Mouse (Mus musculus) urinary bladder, postnatal 36 days (tissue): ENCODE measurements around the gene Nol8.
A peak's percentile ranks its signal among the peaks of the same experiment; 100 is the strongest.

ENCODE experiments used
- DNase-seq, 2 experiments: peaks; one replicate each; pipeline ENCODE4 v3.0.0; 2022; ENCODE audit warnings: low spot score in 2 of 2, mixed read lengths in 1 of 2

Nol8 gene

GRCm38 (mm10) chr13:49652481-49653179, at the start of gene Nol8, which contains the start of gene Cenpp:
Gene Nol8 (plus strand): TSS chr13:49653078.
Gene Cenpp (minus strand): TSS chr13:49652785.
- peak; percentile 99 for DNase-seq

- no peak for DNase-seq
Measured at GRCm38 (mm10) chr13:49603603-49604002, 49.3 kb upstream of the Nol8 start.

DNA sequence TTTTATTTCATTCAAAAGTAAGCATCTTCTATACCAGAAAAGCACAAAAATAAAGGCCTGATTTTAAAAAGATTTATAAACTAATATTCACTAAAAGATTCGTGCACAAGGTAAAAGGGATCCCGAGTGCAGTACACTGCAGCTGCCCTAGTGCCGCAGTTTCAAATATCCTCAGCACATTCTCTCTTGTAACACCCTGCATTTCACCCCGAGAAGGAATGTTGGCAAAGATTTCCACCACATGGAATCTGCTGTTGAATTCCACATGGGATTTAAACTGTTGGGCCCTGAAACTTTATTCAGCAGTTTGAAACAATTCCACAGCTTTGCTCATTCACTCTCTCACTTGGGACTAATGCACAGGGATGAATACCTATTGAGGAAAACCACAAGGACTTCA, 45.2 kb upstream of the Nol8 start, which contains the start of gene Ogn:
TSS of gene Ogn (plus strand) at position 333 of the 400 bp plus-strand sequence.
- DNase-seq: peak in 1 of 2 experiments; percentile 27

- no peak for DNase-seq
Measured at GRCm38 (mm10) chr13:49608589-49609322, 44.1 kb upstream of the Nol8 start.

GRCm38 (mm10) chr13:49617021-49617420, 35.9 kb upstream of the Nol8 start:
- DNase-seq: no peak

GRCm38 (mm10) chr13:49618365-49618764, 34.5 kb upstream of the Nol8 start:
- no peak for DNase-seq

DNA sequence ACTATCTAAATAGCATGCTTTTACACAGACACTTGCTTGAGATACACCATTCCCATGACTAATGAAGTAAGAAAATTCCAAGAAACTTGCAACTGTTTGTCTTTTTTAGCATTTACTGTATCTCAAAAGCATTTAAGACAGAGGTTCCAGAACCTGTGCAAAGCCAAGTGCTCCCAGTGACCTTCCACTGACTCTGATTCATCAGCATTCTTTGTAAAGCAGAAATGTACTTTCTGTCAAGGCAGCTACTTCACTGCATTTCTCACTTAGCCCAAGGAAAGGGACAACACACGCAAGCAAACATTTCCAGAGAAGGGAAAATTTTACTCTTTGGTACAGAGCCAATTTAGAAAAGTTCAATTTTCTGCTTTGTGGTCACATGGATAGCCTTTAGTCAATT, 29.7 kb upstream of the Nol8 start:
- no peak for DNase-seq

DNA sequence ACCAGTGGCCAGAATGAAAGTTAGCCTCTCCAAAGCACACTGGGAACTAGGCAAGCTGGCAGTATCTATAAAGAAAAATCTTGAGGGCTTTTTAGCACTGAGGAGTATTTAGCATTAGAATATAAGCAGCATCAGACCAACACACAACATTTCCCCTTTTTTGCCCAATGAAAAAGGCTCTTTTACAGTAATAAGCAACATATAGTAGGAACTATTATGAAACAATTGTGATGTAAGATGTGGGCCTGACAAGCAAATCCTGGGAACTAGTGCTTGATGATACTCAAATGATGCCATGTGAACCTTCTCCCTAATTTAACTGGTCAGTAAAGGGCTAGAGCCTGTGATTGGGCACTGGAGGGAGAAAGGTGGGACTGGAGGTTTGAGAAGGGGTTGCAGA, 24.7 kb upstream of the Nol8 start:
- no peak for DNase-seq

- peak in 1 of 2 experiments; percentile 32 for DNase-seq
Measured at GRCm38 (mm10) chr13:49629076-49629475, 23.8 kb upstream of the Nol8 start.

GRCm38 (mm10) chr13:49639965-49640364, 12.9 kb upstream of the Nol8 start:
- no peak for DNase-seq

- DNase-seq: no peak
Measured at GRCm38 (mm10) chr13:49642650-49643049, 10.2 kb upstream of the Nol8 start.

DNA sequence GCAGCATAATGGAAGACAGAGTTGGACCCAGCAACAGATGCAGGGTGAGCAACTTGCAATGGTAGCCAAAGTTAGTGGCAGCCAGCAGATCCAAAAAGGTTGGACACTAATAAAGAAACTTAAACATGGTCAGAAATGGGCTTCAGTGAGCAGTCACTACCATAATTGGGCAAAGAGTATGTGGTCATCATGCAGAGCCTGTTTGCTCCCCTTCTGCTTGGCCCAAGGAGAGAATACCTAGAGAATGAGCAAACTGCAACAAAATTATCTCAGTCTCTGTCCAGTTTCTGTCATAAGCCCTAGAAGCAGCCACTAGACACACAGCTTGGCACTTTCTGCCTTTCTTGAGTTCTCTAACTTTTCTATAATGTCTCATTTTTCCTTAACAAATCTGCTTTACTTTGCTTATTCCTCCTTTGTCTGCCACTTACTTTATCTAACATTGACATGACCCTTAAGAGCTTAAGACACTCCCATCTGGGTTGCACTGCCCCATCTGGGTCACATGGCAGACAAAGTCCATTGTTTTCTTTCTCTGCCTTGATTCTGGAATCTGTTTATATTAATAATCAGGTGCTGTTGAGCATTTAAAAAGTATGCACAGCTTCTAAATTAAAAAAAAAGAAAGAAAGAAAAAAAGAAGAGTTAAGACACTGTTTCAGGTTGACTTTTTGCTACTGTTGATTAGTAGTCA, 9.1 kb upstream of the Nol8 start:
- no peak for DNase-seq

DNA sequence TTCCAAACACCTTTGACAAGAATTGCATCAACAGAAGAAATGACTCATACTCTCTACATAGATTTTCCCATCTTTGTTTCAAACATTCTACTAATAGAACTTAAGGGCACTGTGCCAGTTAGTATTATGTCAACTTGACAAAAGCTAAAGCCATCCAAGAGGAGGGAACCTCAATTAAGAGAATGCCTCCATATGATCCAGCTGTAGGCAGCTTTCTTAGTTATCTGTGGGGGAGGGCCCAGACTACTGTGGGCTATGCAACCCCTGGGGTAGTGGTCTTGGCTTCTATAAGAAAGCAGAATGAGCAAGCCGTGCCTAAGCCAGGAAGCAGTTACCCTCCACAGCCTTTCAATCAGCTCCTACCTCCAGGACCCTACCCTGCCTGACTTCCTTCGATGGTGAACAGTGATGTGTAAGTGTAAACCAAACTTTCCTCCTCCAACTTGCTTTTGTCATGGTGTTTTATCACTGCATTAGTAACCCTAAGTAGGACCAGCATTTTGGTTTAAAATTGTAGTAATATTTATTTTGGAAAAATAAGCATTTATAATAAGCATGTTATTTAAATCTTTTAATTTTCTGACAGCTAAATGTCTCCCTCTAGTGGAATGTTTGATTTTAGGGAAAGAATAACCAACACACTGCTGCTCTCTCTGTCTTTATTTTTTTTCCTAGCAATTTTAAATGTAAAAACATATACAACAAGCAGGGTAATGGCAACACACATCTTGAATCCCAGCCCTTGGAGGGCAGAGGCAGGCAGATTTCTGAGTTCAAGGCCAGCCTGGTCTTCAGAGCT, 7.9 kb upstream of the Nol8 start:
- DNase-seq: no peak

DNA sequence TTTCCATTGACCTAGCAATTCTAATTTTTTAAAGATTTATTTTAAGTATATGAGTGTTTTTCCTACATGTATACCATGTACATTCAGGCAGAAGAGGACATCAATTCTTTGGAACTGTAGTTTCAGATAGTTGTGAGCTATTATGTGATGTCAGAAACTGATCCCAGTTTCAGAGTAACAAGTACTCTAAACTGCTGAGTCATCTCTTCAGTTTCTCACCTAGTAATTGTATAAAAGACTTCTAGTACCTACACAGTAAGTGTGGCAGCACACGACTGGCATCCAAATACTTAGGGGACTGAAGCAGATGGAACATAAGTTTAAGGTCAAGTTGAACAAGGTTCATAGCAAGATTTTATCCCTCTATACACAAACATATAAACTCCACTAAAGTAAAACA, 6.9 kb upstream of the Nol8 start:
- DNase-seq: no peak

- DNase-seq: no peak
Measured at GRCm38 (mm10) chr13:49651136-49651535, 1.7 kb upstream of the Nol8 start.

GRCm38 (mm10) chr13:49651781-49652351, 1.0 kb upstream of the Nol8 start:
- no peak for DNase-seq

DNA sequence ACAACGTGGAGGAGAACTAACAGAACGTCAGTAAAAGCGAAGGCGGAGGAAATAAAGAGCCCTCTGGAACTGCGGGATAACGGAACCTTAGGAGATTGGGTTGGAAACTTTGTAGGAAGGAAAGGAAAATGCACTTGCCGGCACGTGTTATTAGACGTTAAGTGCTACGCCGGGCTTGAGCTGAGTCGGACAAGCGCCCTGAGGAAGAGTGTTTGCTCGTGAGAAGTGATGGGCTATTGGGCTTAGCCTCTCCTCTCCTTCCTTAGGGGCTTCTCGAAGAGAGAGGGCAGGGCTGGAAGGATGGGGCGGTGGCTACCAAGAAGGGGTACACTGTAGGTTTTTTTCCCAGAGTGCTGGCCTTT, 283 bp downstream of the Nol8 start:
- DNase-seq: no peak

DNA sequence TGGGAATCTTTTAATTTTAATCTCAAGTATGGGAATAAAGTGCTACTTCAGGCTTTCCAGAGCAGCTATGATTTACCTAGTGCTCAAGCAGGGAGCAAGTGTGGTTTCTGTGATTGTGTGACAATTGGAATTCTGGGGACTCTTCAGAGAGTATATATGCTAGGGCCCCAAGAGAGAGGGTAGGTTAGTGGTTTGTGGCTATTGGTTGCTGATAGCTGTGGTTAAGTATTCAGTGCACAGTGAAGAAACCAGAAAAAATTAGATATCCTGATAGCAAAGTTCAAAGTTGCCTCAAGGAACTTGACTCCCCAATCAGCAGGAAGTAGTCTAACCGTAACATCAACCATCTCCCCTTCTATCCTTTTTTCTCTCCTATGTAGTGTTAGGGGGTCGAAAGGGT, 24.9 kb downstream of the Nol8 start:
- no peak for DNase-seq

- peak; percentile 99 to 100 for DNase-seq
Measured at GRCm38 (mm10) chr13:49681351-49682232, 28.7 kb downstream of the Nol8 start, which contains the start of gene Iars. Gene Iars (plus strand): TSS chr13:49682100.

GRCm38 (mm10) chr13:49682233-49682846, 29.5 kb downstream of the Nol8 start:
- no peak for DNase-seq
